Mouse (Mus musculus): ENCODE data around the gene 1700009N14Rik.

Gene 1700009N14Rik

GRCm38 (mm10) chr4:39450069-39450468, at the start of gene 1700009N14Rik:
Gene 1700009N14Rik, plus strand, starts transcription at chr4:39450295.
- DNase-seq (ENCODE audit: low read depth, low spot score) = no peak

GRCm38 (mm10) chr4:39437870-39438367, 12.2 kb upstream of the 1700009N14Rik start:
- DNase-seq (ENCODE audit: low read depth, low spot score) = no peak

- no peak for DNase-seq (ENCODE audit: low read depth, low spot score)
These were observed 24.2 kb downstream of the 1700009N14Rik start for GRCm38 (mm10) chr4:39474291-39474690.

- DNase-seq (ENCODE audit: low read depth, low spot score) = no peak
These were observed 36.3 kb downstream of the 1700009N14Rik start for GRCm38 (mm10) chr4:39486393-39486792.

- no peak for DNase-seq (ENCODE audit: low read depth, low spot score)
These were observed 43.5 kb downstream of the 1700009N14Rik start for GRCm38 (mm10) chr4:39493596-39493995.

GRCm38 (mm10) chr4:39495875-39496274, 45.8 kb downstream of the 1700009N14Rik start:
- DNase-seq (ENCODE audit: low read depth, low spot score) = no peak

Measured in CD4-positive, CD25-positive, alpha-beta regulatory T cell, adult 2 months (primary cell).